Mouse (Mus musculus) heart, embryonic 12.5 days (tissue): ENCODE measurements at regions not wholly inside any gene's neighbourhood (a gene's known extent, or its start where the extent isn't known, plus 50 kb on each side); places are given as distances from the start of the nearest gene placed in this dataset.

ENCODE experiments used
- ATAC-seq: fragments of 200-750 bp; cut with Nextera tagmentation; 2 replicates; pipeline ENCODE4 v1.8.0; 2017; ENCODE audit warnings: moderate TSS enrichment, moderate library complexity; ENCODE audit not compliant: insufficient number of reproducible peaks, low FRiP score
- H3K27ac ChIP-seq: fragments of 300-500 bp; sonication (generic); 2 replicates; pipeline ENCODE4 v1.5.1; 2016; ENCODE audit warnings: mild to moderate bottlenecking, moderate library complexity; ENCODE audit not compliant: poor library complexity, severe bottlenecking
- H3K27me3 ChIP-seq: fragments of 300-500 bp; sonication (generic); replicated peaks from 2 replicates; pipeline ENCODE4 v1.6.1; 2016; ENCODE audit warnings: mild to moderate bottlenecking, moderate library complexity
- H3K36me3 ChIP-seq: fragments of 300-500 bp; sonication (generic); 2 replicates; pipeline ENCODE4 v1.6.1; 2016; ENCODE audit warnings: mild to moderate bottlenecking, moderate library complexity
- H3K4me1 ChIP-seq: fragments of 300-500 bp; sonication (generic); replicated peaks from 2 replicates; pipeline ENCODE4 v1.6.1; 2016; ENCODE audit warnings: mild to moderate bottlenecking
- H3K4me2 ChIP-seq: fragments of 300-500 bp; sonication (generic); 2 replicates; pipeline ENCODE4 v1.6.1; 2016; ENCODE audit warnings: mild to moderate bottlenecking, moderate library complexity
- H3K4me3 ChIP-seq: fragments of 300-500 bp; sonication (generic); 2 replicates; pipeline ENCODE4 v1.5.1; 2016; ENCODE audit warnings: mild to moderate bottlenecking
- H3K9ac ChIP-seq: fragments of 300-500 bp; sonication (generic); 2 replicates; pipeline ENCODE4 v1.6.1; 2016; ENCODE audit warnings: mild to moderate bottlenecking, moderate library complexity
- H3K9me3 ChIP-seq: fragments of 300-500 bp; sonication (generic); replicated peaks from 2 replicates; pipeline ENCODE4 v1.6.1; 2016; ENCODE audit warnings: mild to moderate bottlenecking, moderate library complexity
- WGBS: fragments of 180-500 bp; shearing (Covaris S2); methylation state at CpG from one replicate; pipeline ENCODE4 v1.1.7; 2016; 5-methylcytosine and 5-hydroxymethylcytosine counted together

- Histone ChIP-seq H3K9me3 (0 out of 2 replicates have a peak, but pooled peaks cover 4% of the 10 kb centered on the region), H3K36me3 (no peaks in the 10 kb centered on the region), H3K4me3 (no peak overlapping the region), H3K4me2 (no peak overlapping the region), H3K9ac (no peak overlapping the region), H3K27me3 (no peaks in the 10 kb centered on the region), H3K27ac (no peak overlapping the region), H3K4me1 (no peaks in the 10 kb centered on the region)
- WGBS = 47% methylated on average over 1 of the region's 1 CpGs
- no peak for ATAC-seq
These were observed 640.3 kb upstream of the Vstm2b start for GRCm38 (mm10) chr7:40257733-40258376.

- Histone ChIP-seq H3K4me3 (no peak overlapping the region), H3K4me1 (no peaks in the 10 kb centered on the region), H3K9me3 (0 out of 2 replicates have a peak, but pooled peaks cover 4% of the 10 kb centered on the region), H3K27ac (no peak overlapping the region), H3K36me3 (no peaks in the 10 kb centered on the region), H3K27me3 (no peaks in the 10 kb centered on the region), H3K9ac (no peak overlapping the region), H3K4me2 (no peak overlapping the region)
- no peak for ATAC-seq
- WGBS = 62% methylated on average over 6 of the region's 6 CpGs
These were observed 639.8 kb upstream of the Vstm2b start for GRCm38 (mm10) chr7:40258377-40258739.

- Histone ChIP-seq H3K4me3 (no peak overlapping the region), H3K36me3 (no peaks in the 10 kb centered on the region), H3K9me3 (no peaks in the 10 kb centered on the region), H3K27ac (no peak overlapping the region), H3K4me1 (no peaks in the 10 kb centered on the region), H3K4me2 (no peak overlapping the region), H3K9ac (no peak overlapping the region), H3K27me3 (no peaks in the 10 kb centered on the region)
- no peak for ATAC-seq
- WGBS = 15% methylated on average over 2 of the region's 2 CpGs
These were observed 624.6 kb upstream of the Vstm2b start for GRCm38 (mm10) chr7:40273459-40274072.

- ATAC-seq = no peak
- Histone ChIP-seq H3K4me2 (no peak overlapping the region), H3K36me3 (no peaks in the 10 kb centered on the region), H3K9me3 (no peaks in the 10 kb centered on the region), H3K4me3 (no peak overlapping the region), H3K9ac (no peak overlapping the region), H3K4me1 (no peaks in the 10 kb centered on the region), H3K27ac (no peak overlapping the region), H3K27me3 (no peaks in the 10 kb centered on the region)
- WGBS = 83% methylated on average over 9 of the region's 9 CpGs
These were observed 623.0 kb upstream of the Vstm2b start for GRCm38 (mm10) chr7:40275078-40275477.

- WGBS = 48% methylated on average over 4 of the region's 4 CpGs
- H3K27me3 ChIP-seq = no peaks in the 10 kb centered on the region
- no peaks in the 10 kb centered on the region for H3K4me1 ChIP-seq
- H3K9me3 ChIP-seq = no peaks in the 10 kb centered on the region
- H3K9ac ChIP-seq = no peak overlapping the region
- no peak overlapping the region for H3K27ac ChIP-seq
- H3K36me3 ChIP-seq = no peaks in the 10 kb centered on the region
- no peak overlapping the region for H3K4me2 ChIP-seq
- no peak overlapping the region for H3K4me3 ChIP-seq
- no peak for ATAC-seq
These were observed 622.5 kb upstream of the Vstm2b start for GRCm38 (mm10) chr7:40275658-40276057.

- Histone ChIP-seq H3K4me2 (no peak overlapping the region), H3K4me3 (no peak overlapping the region), H3K36me3 (no peaks in the 10 kb centered on the region), H3K9me3 (no peaks in the 10 kb centered on the region), H3K4me1 (no peaks in the 10 kb centered on the region), H3K9ac (no peak overlapping the region), H3K27me3 (no peaks in the 10 kb centered on the region), H3K27ac (no peak overlapping the region)
- WGBS = 65% methylated on average over 5 of the region's 5 CpGs
- no peak for ATAC-seq
These were observed 622.0 kb upstream of the Vstm2b start for GRCm38 (mm10) chr7:40276116-40276515.

GRCm38 (mm10) chr7:40290166-40290565, 608.0 kb upstream of the Vstm2b start:
- no peak for ATAC-seq

GRCm38 (mm10) chr7:40310558-40310957, 587.6 kb upstream of the Vstm2b start:
- Histone ChIP-seq H3K9ac (no peak overlapping the region), H3K4me1 (no peaks in the 10 kb centered on the region), H3K4me2 (no peak overlapping the region), H3K9me3 (no peaks in the 10 kb centered on the region), H3K4me3 (no peak overlapping the region), H3K36me3 (no peaks in the 10 kb centered on the region), H3K27ac (no peak overlapping the region), H3K27me3 (no peaks in the 10 kb centered on the region)
- WGBS = 28% methylated on average over 2 of the region's 2 CpGs
- ATAC-seq = no peak

More at GRCm38 (mm10) chr7:40290166-40290565, 608.0 kb upstream of the Vstm2b start:
- WGBS = 80% methylated on average over 3 of the region's 3 CpGs
- Histone ChIP-seq H3K9me3 (no peaks in the 10 kb centered on the region), H3K4me2 (no peak overlapping the region), H3K36me3 (no peaks in the 10 kb centered on the region), H3K27me3 (no peaks in the 10 kb centered on the region), H3K27ac (no peak overlapping the region), H3K4me1 (no peaks in the 10 kb centered on the region), H3K9ac (no peak overlapping the region), H3K4me3 (no peak overlapping the region)

GRCm38 (mm10) chr7:40321171-40321570, 577.0 kb upstream of the Vstm2b start:
- Histone ChIP-seq H3K27ac (no peak overlapping the region), H3K36me3 (no peaks in the 10 kb centered on the region), H3K27me3 (no peaks in the 10 kb centered on the region), H3K4me2 (no peak overlapping the region), H3K4me1 (no peaks in the 10 kb centered on the region), H3K4me3 (no peak overlapping the region), H3K9ac (no peak overlapping the region), H3K9me3 (no peaks in the 10 kb centered on the region)
- 72% methylated on average over 1 of the region's 1 CpGs for WGBS
- ATAC-seq = no peak

GRCm38 (mm10) chr7:40325188-40325705, 572.9 kb upstream of the Vstm2b start:
- no peak overlapping the region for H3K4me2 ChIP-seq
- H3K27me3 ChIP-seq = no peaks in the 10 kb centered on the region
- no peak overlapping the region for H3K27ac ChIP-seq
- 65% methylated on average over 3 of the region's 3 CpGs for WGBS
- H3K4me1 ChIP-seq = no peaks in the 10 kb centered on the region
- ATAC-seq = no peak
- H3K36me3 ChIP-seq = no peaks in the 10 kb centered on the region
- H3K9me3 ChIP-seq = no peaks in the 10 kb centered on the region
- no peak overlapping the region for H3K4me3 ChIP-seq
- H3K9ac ChIP-seq = no peak overlapping the region

- no peak for ATAC-seq
- Histone ChIP-seq H3K4me2 (no peak overlapping the region), H3K9me3 (no peaks in the 10 kb centered on the region), H3K4me1 (no peaks in the 10 kb centered on the region), H3K27ac (no peak overlapping the region), H3K9ac (no peak overlapping the region), H3K27me3 (no peaks in the 10 kb centered on the region), H3K4me3 (no peak overlapping the region), H3K36me3 (no peaks in the 10 kb centered on the region)
- 71% methylated on average over 4 of the region's 4 CpGs for WGBS
These were observed 565.7 kb upstream of the Vstm2b start for GRCm38 (mm10) chr7:40332455-40332854.
